Mouse (Mus musculus) lung, postnatal 10 days (tissue): ENCODE data around the gene Rarb.

ENCODE experiments used
- DNase-seq: peaks from one replicate; pipeline ENCODE4 v3.0.0; 2021

Rarb gene

DNA sequence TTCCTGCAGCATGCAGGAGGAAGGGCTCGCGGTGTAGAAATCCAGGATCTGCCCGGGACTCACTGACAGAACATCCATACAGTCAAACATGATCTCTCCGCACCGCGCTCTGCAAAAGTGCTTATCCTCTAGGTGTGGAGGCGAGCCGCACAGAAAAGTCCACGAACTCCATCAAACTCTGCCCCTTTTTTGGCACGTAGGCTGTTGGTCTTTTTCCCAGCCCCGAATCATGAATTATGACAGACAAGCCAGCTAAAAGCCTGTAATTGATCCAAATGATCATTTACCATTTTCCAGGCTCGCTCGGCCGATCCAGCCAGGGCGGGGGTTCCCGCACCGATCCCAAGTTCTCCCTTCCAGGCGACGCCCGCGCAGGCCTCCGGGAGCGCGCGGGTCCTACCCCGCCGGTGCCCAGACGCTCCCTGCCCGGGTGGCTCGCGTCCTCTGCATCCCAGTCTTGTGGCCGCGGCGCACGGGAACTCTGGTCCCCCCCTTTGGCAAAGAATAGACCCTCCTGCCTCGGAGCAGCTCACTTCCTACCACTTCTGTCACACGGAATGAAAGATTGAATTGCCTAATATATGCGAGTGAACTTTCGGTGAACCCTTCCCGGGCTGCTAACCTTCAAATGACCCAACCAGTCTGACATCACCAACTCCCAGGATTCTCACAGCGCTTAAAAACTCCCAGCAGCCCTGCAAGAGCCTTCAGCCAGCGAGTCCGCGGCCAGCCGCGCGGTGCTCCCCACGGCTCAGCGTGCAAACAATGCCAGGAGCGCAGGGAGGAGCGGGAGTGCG, 243.8 kb downstream of the Rarb start:
- DNase-seq = peak; percentile 83

DNA sequence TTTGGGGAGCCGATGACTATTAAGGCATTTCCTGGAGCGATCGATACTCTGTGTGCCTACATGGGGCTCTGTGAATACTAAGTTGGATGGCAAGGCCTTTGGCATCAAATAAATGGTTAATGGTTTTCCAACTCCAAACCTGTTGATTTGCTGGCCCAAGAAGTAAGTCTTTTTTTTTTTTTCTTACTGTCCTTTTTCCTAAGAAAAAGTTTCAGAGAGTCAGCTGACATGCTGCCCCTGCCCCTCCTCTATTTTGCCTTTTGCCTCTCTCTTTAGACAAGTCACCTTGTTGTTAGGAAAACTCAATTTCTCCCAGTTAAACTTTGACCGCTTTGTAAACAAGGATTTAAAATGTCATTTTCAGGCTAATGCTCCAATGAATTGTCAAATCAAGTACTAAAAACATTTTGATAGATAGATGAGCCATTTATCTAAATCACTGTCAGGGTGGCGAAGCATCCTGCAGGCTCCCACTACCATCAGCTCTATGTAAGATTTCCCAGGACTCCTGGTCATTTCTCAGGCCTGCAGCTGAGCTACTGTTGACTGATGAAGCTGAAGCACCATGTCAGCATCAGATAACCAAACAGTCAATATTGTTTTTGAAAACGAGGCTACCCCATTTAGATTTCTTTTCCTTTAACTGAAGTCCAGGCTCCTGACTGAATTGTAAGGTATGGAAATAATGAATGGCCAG, 245.3 kb downstream of the Rarb start:
- no peak for DNase-seq

DNA sequence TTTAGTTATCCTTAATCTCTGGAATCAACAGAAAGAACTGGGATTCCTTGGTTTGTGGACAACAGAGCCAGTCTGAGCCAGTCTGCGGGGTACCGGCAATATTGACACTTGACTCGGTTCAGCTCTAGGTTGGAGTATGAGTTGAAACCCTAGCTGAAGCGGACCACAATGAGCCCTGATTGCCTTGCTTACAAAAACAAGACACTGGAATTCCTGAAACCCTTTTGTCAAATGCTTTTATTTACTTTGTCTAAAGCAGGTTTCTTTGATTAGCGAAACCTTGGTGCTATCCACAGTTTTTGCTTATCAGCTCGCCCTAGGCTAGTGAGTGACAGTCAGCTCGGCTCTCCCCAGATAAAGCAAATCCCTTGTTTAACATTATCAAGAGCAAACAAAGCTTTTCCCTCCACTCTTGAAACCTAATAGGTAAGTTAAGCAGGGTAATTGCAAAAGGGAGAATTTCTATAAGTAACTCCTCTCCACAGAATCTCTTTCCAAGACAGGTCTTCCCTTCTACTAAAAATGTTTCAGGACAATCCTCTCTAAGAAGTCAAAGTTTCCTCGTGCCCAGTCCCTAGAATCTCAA, 246.1 kb downstream of the Rarb start:
- no peak for DNase-seq

DNA sequence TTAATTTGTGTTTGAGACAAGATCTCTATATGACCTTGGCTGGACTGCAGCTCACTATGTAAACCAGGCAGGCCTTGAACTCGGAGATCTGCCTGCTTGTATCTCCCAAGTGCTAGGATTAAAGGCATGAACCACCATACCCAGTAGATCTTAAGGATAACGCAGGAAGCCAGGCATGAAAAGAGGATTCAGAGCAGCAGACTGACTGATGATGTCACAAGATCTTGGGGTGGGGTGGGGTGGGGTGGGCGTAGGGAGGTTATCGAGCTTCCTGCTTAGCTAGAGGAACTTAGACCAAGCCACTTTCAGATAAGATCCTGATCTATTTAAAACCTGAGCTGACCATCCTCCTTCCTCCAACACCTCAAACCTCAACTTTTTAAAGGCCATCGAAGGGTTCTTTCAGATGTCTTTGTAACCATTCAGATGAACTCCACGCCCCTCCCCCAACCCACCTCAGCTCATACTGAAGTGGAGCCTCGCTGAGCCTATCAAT, 249.4 kb downstream of the Rarb start:
- DNase-seq = no peak

DNA sequence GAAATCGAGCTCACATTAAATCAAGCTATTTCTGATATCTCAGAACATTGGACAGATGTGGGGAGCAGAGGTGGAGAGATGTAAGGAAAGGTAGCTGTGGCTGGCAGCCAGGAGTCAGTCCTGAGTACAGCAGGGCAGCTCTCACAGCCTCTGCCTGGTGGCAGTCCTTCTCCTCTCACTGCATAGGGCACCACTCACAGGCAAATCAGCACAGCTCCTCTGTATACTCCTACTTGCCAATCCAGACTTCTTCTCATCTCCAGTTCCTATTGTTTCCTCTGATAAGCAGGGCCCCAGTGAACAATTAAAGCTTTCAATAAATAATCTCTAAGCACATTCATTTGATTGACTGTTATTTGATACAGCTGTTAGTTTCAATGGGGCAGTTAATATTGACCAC, 252.0 kb downstream of the Rarb start:
- no peak for DNase-seq

DNA sequence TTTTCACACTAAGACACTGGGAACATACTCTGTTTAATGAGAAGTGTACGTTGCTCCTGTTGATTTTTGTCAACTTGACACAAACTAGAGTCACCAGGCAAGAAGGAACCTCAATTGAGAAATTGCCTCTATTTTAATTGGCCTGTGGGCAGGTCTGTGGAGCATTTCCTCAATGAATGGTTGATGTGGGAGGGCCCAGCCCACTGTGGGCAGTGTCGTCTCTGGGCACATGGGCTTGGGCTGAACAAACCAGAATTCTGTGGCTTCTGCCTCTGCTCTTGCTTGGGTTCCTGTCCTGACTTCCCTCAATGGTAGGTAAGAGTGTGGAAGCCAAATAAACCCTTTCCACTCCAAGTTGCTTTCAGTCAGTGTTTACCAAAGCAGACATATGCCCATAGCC, 255.0 kb downstream of the Rarb start:
- no peak for DNase-seq

DNA sequence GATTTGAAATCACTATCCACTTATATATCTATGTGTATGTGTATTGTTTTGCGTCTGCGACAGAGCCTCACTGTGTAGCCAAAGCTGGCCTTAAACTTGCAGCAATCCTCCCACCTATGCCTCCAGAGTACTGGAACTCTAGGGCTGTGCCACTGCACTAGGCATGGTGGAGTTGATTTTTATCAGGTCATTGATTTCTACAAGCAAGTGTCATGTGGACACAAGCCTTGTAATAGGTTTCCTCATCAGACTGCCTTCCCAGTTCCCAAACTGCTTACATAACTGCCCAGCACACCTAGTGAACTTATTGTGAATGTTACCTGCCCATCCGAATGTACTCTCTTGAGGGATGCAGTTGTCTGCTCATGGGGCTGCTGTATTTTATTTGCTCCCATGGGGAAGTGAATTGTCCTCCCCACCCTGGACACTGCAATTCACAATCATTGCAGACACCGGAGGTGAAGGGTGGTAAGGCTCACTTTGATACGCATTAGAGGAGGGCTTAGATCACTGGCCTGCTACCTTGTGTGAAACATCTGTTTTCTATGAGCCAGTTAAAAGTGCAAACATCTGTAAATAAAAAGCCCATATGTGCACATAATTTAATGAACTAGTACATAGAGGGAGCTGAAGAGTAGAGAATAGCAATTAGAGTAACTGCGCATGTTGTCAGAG, 257.3 kb downstream of the Rarb start:
- DNase-seq = no peak

DNA sequence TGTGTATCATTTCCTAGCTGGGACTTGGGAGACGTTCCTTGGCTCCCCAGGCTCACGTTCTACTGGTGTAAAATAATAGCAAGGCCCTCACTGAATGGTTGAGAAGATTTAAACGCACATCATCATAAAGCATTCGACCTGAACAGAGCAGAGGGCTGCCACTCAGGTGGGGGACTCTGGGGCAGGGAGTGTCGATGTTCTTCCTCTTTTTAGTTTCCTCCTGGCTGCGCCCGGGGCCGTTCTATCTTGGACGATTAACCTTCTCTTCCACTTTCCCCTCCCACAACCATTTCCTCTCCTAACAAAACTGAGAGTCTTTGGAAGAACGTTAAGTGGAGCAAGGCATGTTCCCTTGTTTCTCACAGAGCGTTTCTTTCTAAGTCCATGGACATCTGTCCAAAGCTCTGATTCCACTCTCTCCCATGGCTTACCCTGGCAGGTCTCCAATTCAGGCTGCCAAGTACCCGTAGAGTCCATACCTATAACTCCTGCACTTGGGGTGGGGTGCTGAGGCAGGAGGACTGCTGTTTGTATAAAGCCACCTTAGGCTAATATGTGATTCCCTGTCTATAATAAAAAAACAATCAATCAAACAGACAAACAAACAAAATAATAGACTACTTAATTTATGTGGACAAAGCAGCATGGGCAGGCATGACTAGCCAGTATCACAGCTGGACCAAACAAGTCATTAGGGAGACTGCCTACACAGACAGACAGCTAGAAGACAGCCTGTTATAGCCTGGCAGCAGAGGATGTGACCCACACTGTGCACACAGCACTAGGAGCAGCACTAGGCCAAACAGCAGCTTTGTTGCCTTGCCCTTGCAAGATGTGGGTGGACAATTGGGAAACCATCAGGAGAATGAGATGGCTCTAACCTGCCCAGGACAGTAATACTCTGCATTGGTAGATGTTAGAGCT, 259.4 kb downstream of the Rarb start:
- no peak for DNase-seq

DNA sequence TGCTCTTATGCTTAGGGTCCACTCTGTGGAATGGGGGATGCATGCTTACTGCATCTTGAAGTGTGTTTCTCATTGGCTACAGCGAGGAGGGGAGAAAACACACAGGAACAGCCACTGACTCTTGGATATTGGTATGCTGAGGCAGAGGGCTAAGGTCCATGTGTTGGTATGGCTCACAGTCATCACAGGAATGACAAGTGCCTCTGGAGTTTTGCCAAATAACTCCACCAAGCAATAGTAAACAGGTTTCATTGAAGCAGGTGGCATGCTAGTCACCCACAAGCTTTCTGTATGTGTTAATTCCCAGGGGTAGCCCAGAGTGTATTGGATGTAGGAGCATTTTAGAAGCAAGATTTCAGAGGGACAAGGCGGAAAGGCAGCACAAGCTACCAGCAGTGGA, 260.9 kb downstream of the Rarb start:
- DNase-seq = peak; percentile 53

DNA sequence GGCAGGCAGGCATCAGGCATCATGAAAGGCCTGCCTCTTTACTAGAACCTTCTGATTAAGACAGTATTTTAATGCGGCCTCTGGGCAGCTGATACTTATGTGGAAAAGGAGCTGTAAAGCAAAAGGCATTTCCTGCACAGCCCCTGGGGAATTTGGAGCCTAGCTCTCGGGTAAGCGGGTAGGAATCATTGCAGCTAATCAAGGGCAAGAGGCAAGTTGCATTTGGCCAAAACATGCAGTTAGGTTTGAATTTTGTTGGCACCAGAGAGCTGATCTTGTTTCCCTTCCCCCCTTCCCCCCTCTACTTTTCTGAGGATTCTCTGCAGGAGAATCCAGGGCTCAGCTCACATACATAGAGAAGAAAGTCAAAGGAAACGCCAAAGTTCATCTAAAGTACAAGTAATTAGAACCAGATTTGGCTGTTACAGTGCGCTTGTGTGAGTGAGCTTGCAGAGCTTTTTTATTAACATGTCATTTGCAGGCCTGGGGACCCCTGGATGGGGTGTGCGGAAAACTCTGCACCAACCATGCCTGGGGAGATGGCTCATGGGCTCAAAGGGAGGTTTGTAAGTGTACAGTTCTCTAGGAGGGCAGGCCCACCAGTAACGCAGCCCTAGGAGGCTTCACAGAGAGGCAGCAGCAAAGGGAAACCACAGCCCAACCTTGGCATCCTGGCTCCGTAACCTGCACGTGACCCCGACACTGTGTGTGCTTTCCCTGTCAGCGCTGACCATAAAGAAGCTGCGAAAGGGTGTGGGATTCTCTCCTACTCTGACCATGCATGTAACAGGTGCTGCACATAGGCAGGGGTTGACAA, 264.1 kb downstream of the Rarb start:
- DNase-seq = peak; percentile 28

DNA sequence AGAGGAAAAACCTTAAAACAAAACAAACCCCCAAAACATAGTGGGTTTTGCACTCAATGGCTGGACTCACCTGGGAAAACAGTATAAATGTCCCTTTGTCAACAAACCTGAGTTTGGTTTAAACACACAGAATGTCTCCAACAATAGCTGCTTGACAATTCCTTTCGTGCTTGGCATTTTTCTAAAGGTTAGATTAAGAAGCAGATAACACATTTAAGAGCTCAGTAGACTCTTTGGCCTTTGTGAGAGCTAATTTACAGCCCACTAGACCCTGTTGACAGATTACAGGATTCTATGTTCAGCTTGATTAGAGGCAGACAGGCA, 264.7 kb downstream of the Rarb start:
- no peak for DNase-seq

DNA sequence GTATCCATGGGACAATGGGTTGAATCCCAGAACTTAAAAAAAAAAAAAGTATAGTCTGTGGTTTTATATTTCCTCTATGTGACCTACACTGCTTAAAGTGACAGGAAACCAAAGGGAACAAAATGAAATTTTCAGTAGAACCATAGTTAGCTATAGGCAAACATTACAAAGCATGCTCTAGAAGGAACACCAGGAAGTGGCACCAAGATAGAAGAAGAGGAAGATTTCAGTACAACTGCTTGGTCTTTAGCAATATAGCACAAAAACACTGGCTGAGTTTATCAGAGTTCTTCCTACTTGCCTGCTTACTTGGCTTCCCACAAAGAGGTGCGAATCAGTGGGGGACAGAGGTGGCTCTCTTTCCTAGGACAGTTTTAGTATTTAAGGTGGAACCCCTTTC, 266.7 kb downstream of the Rarb start:
- no peak for DNase-seq

DNA sequence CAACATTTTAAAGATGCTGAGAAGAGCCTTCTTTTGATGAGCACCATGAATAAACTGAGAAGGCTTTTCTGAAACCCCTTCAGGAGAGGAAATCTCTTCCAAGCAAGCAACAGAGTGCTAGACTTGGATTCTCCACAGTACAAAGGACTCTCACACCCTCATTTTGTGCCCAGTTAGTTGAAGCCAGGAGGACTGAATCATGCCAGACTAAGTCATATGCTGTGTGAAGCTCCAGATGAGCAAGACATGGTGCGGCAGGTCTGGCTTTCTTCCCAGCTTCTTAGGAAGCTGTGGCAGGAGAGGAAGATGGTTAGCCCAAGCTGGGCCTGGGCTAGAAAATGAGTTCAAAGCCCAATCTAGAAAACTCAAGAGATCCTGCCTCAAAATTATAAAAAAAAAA, 267.1 kb downstream of the Rarb start:
- no peak for DNase-seq

DNA sequence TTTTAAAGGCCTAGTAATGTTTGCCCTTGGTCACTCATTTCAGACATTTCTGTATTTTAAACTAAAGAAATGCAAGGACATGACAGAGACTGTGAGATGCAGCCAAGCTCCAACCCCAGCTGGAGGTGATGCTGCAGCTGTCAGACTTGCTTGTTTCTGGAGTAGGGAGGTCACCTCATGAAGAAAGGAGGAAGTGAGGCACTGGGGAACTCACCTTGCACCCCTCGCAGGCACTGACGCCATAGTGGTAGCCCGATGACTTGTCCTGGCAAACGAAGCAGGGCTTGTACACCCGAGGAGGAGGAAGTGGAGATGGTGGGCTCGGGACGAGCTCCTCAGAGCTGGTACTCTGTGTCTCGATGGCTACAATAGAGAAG, 270.8 kb downstream of the Rarb start:
- DNase-seq = no peak

DNA sequence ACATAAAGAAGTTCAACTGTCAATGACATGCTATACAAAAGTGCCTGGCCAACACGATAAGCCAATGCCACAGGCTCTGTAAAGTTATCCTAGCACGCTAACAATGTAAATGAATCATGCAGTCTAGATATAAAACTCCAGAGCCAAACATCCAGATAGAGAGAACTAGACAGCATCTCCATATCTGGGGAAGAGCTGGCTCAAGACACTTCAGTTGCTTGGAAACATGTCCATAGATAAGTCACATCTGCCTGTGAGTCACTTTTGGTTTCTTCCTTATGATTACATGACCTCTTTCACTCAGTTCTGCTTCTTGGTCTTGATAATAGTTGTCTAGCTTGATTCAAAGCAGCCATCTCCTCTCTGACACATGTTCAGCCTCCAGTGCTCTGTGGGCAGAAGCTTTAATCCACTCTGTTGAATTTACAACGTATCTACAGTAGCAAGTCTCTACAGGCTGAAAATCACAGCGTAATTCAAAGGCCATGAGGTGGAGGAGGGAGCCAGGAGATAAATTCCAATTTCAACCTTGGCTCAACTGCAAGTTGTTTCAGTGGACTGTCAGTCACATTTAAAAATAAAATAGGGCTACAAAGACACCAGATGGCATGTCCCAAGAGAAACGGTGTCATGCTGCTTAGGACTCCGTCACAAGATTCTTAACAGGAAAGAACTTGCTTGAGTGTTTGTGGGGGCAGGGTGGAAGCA, 271.3 kb downstream of the Rarb start:
- no peak for DNase-seq

DNA sequence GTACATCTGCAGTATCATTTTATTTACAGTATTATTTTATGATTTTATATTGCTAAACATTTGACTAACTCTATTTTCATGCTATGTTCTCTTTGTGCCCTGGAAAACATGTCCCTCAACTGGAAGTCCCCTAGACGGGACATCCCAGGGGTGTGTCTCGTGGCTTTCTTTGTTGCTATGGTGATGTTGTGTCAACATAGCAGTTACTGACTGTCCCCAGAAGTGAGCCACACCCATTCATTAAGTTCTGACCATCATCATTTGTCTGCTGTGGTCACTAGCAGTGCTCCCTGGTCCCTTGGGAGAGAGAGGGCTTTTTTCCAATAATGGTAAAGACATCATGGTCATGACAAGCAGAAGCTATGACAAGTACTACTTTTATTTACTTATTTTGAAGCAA, 274.0 kb downstream of the Rarb start:
- no peak for DNase-seq

DNA sequence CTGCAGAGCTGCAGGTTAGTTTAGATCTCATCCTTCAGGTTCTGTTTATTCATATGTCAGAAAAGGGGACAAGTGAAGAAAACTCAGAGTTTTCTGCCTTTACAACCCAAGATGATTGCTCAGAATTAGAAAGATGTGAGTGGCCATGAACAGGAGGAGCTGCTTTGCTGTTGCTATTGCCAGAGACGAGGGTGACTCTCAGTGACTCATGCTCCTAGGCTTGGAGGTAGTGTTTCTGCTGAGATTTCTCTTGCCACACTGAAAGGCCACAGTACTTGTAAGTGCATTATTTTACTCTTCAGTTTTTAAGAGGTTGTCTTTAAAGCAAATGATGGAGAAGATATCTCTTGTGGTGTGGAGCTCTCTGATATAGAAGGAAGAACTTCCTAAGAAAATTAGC, 277.3 kb downstream of the Rarb start:
- DNase-seq = no peak

DNA sequence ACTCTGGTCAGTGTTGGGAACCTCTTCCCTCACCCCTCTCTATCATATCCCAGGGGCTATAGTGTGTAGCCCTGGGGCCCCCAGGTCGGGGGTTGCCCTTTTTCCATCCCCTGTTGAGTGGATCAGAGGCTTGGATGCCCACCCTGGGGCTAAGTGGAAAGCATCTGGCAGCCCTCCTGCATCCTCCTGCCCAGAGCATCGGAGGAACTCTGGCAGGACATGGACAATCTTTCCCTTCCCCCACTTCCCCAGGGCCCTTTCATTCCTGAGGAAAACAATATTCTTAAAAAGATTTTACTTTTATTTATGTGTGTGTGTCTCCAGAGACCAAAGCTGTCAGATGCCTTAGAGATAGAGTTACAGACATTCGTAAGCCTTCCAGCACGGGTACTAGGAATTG, 281.5 kb downstream of the Rarb start:
- DNase-seq = no peak

DNA sequence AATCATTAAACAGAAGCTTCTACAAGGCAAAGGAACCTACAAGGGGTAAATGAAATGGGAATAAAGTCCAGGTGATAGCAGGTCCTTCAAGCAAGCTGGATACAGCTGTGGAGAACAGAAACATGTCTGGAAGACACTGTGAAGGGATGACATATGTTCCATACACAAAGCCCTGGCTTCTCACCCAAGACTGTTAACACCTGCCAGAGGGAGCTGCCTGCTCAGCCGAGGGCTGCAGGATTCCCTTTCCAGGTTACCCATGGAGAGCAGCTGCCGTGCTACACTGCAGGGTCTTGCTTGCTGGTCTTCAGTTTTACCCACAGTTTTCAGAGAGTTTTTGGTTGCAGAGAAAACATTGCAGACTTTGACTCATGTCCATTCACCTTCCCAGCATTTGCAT, 290.3 kb downstream of the Rarb start:
- no peak for DNase-seq

DNA sequence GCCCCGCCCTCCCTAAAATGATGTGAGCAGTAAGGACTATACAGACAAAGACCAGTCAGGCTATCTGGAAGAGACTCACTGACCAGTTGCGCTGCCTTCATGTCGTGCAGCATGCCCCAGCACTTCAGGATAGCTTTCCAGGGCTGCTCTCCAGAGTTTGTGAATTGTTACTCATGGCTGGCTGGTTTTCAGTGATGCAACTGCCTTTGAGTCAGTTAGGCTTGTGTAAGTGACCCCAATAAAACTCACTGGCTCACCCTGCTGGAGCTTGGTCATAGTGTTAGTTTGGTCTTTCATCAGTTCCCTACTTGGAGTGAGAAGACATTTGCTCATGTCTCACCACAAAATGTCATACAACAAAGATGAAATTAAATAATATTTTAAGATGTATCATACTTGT, 292.8 kb downstream of the Rarb start:
- peak; percentile 48 for DNase-seq
